Mouse (Mus musculus) lung, embryonic 16.5 days (tissue): ENCODE measurements around the gene Setdb1. TPM values are rescaled to one million over a fixed set of nuclear protein-coding genes. Genes with fewer than 3 reads are reported as not detected.
A peak's percentile ranks its signal among the peaks of the same experiment; 100 is the strongest.

Experiments
- ATAC-seq: fragments of 200-750 bp; cut with Nextera tagmentation; 2 replicates; pipeline ENCODE4 v1.8.0; 2017; ENCODE audit warnings: low read depth, mild to moderate bottlenecking, moderate library complexity
- H3K27ac ChIP-seq: fragments of 300-500 bp; sonication (generic); 2 replicates; pipeline ENCODE4 v1.5.1; 2014; ENCODE audit warnings: mild to moderate bottlenecking, control low read depth, low read length
- H3K27me3 ChIP-seq: fragments of 300-500 bp; sonication (generic); 2 replicates; pipeline ENCODE4 v1.6.1; 2014; ENCODE audit warnings: low read depth, low read length, mixed read lengths; ENCODE audit not compliant: control insufficient read depth, insufficient read depth
- H3K36me3 ChIP-seq: fragments of 300-500 bp; sonication (generic); 2 replicates; pipeline ENCODE4 v1.6.1; 2014; ENCODE audit warnings: low read length; ENCODE audit not compliant: control insufficient read depth, insufficient read depth
- H3K4me1 ChIP-seq: fragments of 300-500 bp; sonication (generic); replicated peaks from 2 replicates; pipeline ENCODE4 v1.6.1; 2014; ENCODE audit warnings: low read length, mixed read lengths; ENCODE audit not compliant: control insufficient read depth, insufficient read depth
- H3K4me2 ChIP-seq: fragments of 300-500 bp; sonication (generic); 2 replicates; pipeline ENCODE4 v1.6.1; 2014; ENCODE audit warnings: low read depth, low read length, control low read depth
- H3K4me3 ChIP-seq: fragments of 300-500 bp; sonication (generic); 2 replicates; pipeline ENCODE4 v1.5.1; 2014; ENCODE audit warnings: mild to moderate bottlenecking, low read length, control low read depth
- H3K9ac ChIP-seq: fragments of 300-500 bp; sonication (generic); 2 replicates; pipeline ENCODE4 v1.6.1; 2014; ENCODE audit warnings: low read length, control low read depth
- H3K9me3 ChIP-seq: fragments of 300-500 bp; sonication (generic); 2 replicates; pipeline ENCODE4 v1.6.1; 2016; ENCODE audit warnings: low read length; ENCODE audit not compliant: control insufficient read depth
- WGBS: fragments of 180-500 bp; shearing (Covaris S2); extraction: QIAGEN DNeasy Blood & Tissue Kit; methylation state at CpG from one replicate; pipeline ENCODE4 v1.1.7; 2014; 5-methylcytosine and 5-hydroxymethylcytosine counted together
- polyA plus RNA-seq: library from polyadenylated mRNA; unstranded; fragments of >200 nt; fragmentation: Nextera tagmentation; extraction: Ambion mirVana; gene quantifications from 2 replicates; pipeline ENCODE4 v1.2.1, GENCODE M21; 2015

The Setdb1 gene
- polyA plus RNA-seq, 1 experiment from 2014 or later, result 38.4 TPM

- H3K4me1 ChIP-seq, result peaks cover 9% of the 10 kb centered on the region
- no peak overlapping the region for H3K4me3 ChIP-seq
- no peak for ATAC-seq
- WGBS, result 84% methylated on average over 3 of the region's 3 CpGs
- H3K27ac ChIP-seq, result no peak overlapping the region
- H3K9me3 ChIP-seq, result no peaks in the 10 kb centered on the region
- H3K36me3 ChIP-seq, result peaks cover 63% of the 10 kb centered on the region
- no peaks in the 10 kb centered on the region for H3K27me3 ChIP-seq
- H3K4me2 ChIP-seq, result no peak overlapping the region
- H3K9ac ChIP-seq, result no peak overlapping the region
Measured at GRCm38 (mm10) chr3:95323429-95323828, 33.6 kb downstream of the Setdb1 start.

- no peaks in the 10 kb centered on the region for H3K27me3 ChIP-seq
- no peaks in the 10 kb centered on the region for H3K9me3 ChIP-seq
- H3K4me1 ChIP-seq, result peaks cover 28% of the 10 kb centered on the region
- no peak overlapping the region for H3K4me2 ChIP-seq
- 60% methylated on average over 12 of the region's 12 CpGs for WGBS
- peaks cover 42% of the 10 kb centered on the region for H3K36me3 ChIP-seq
- H3K27ac ChIP-seq, result no peak overlapping the region
- H3K4me3 ChIP-seq, result no peak overlapping the region
- no peak overlapping the region for H3K9ac ChIP-seq
- no peak for ATAC-seq
Measured at GRCm38 (mm10) chr3:95319701-95320625, 37.0 kb downstream of the Setdb1 start.

DNA sequence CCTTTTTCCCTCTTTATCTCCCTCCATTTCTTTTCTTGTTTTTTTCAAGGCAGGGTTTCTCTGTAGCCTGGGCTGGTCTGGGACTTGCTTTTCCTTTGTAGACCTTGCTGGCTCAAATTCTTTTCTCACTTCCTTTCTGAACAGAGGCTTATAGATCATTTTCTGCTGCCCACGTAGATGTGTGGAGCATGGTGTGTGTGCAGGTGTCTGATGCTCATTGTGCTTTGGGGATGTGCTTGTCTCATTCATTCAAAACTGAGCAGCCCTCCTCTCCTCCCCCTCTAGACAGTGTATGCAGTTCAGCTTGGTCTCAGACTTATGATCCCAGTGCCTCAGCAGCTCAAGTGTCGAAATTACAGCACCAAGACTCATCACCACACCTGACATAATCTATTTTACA is 37.9 kb downstream of the Setdb1 start:
- Histone ChIP-seq H3K27ac (peak overlapping the region; percentile 80), H3K4me2 (peak overlapping the region; percentile 39; the same call in 1 of the 2 replicates), H3K9ac (no peak overlapping the region), H3K36me3 (peaks cover 34% of the 10 kb centered on the region), H3K9me3 (no peaks in the 10 kb centered on the region), H3K27me3 (no peaks in the 10 kb centered on the region), H3K4me1 (peaks cover 32% of the 10 kb centered on the region), H3K4me3 (no peak overlapping the region)
- ATAC-seq, result no peak
- WGBS, result 39% methylated on average over 2 of the region's 2 CpGs

DNA sequence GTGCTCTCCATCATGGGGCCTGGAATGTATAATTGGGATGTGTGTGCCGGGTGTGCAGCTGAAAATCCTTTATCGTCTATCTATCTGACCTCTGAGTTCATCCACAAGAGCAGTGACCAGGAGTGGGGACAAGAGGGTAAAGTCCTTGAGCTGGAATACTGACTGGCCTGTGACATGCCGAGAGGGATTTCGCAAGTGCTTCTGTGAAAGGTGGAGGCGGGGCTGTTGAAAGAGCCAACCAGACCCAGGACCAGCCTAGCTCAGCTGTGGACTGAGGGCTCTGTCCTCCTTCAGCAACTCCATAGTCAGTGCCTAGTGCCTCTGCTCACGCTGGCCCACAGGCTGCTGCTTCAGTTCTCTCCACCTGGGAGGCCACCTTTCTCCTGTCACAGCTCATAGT is 38.5 kb downstream of the Setdb1 start:
- 0 out of 2 replicates have a peak overlapping the region, but pooled peaks have one; percentile 47 for H3K9ac ChIP-seq
- ATAC-seq, result peak; percentile 34

DNA sequence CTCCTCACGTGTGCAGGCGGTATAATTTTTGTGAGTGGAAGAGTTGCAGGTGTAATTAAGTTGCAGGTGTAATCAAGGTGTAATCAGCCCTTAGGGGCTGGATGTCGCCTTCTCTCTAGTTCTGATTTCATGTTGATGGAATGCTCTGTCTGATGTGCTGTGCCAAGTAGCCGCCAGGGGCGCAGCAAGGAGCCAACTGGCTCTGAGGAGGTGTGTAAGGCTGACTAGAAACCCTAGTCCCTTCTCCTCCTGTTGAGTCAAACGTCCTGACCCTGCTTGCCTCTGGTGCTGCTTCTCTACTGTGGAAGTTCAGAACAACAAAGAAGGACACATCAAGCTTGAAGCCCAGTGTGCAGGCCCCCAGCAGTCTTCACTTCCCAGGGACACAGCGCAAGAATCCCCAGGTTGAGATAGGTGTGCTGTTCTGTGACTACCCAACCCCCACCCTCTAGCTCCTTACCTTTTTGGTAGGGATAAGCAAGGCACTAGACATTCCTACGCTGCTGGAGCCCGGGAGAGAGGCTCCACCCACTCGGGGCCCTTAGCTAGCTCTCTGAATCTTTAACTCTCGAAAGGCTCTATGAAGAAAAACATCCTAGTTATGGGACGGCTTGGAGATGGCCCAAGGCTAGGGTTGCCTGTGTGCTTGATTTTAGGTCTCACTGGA is 39.5 kb downstream of the Setdb1 start:
- Histone ChIP-seq H3K4me1 (peaks cover 32% of the 10 kb centered on the region), H3K27ac (peak overlapping the region; percentile 89), H3K4me3 (peak overlapping the region; percentile 15), H3K4me2 (peak overlapping the region; percentile 31), H3K36me3 (peaks cover 23% of the 10 kb centered on the region), H3K9me3 (no peaks in the 10 kb centered on the region), H3K9ac (peak overlapping the region; percentile 57), H3K27me3 (no peaks in the 10 kb centered on the region)
- peak; percentile 58 for ATAC-seq
- WGBS, result 13% methylated on average over 12 of the region's 12 CpGs

More for the DNA sequence above, 38.5 kb downstream of the Setdb1 start:
- Histone ChIP-seq H3K4me2 (peak overlapping the region; percentile 39), H3K36me3 (peaks cover 30% of the 10 kb centered on the region), H3K27ac (peak overlapping the region; percentile 89), H3K27me3 (no peaks in the 10 kb centered on the region), H3K4me3 (0 out of 2 replicates have a peak overlapping the region, but pooled peaks have one; percentile 10), H3K9me3 (no peaks in the 10 kb centered on the region), H3K4me1 (peaks cover 32% of the 10 kb centered on the region)
- WGBS, result 28% methylated on average over 6 of the region's 6 CpGs

DNA sequence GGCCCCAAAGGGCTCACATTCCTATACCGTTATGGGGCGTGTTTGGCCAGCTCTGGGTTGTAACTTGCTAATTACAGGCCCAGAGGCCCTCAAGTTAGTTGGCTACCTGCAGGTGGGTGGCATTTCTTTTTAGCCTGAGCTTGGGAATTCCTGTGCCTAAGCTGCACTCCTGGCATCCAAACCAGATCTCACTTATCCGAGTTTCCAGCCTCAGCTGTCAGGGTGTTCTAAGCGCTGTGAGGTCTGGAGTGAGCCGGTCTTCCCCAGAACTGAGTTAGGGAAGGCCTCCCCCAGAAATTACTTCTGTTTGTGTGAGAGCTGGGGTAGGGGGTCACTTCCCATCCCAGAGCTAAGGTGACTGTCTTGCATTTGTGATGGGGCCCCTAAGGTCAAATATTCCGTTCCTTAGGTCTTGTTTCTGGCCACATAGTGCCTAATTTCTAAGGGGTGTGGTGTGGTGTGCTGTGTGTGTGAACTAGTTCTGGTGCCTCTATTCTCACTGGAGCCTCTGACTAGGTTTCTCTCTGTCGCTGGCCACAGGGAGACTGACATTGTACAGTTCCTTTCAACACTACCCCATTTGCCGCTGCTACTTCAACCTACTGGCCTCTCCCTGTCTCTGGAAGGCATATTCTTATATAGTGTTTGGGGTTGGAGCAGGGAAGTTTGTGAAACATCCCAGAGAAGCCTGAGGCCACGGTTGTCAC is 41.0 kb downstream of the Setdb1 start:
- peak overlapping the region; percentile 99 for H3K9ac ChIP-seq
- peak overlapping the region; percentile 94 for H3K27ac ChIP-seq
- peak overlapping the region; percentile 92 for H3K4me3 ChIP-seq
- peaks cover 9% of the 10 kb centered on the region; the same call in 1 of the 2 replicates for H3K36me3 ChIP-seq
- H3K4me2 ChIP-seq, result peak overlapping the region; percentile 69
- ATAC-seq, result no peak
- H3K9me3 ChIP-seq, result no peaks in the 10 kb centered on the region
- peaks cover 32% of the 10 kb centered on the region for H3K4me1 ChIP-seq
- WGBS, result 11% methylated on average over 9 of the region's 9 CpGs
- no peaks in the 10 kb centered on the region for H3K27me3 ChIP-seq

GRCm38 (mm10) chr3:95315094-95315843 is 41.7 kb downstream of the Setdb1 start:
- 0 out of 2 replicates have a peak, but pooled peaks cover 2% of the 10 kb centered on the region for H3K36me3 ChIP-seq
- H3K9ac ChIP-seq, result peak overlapping the region; percentile 99
- peak overlapping the region; percentile 69 for H3K4me2 ChIP-seq
- H3K4me1 ChIP-seq, result peaks cover 32% of the 10 kb centered on the region
- H3K27ac ChIP-seq, result peak overlapping the region; percentile 94
- WGBS, result 0% methylated on average over 71 of the region's 71 CpGs
- peak; percentile 94 for ATAC-seq
- H3K27me3 ChIP-seq, result no peaks in the 10 kb centered on the region
- H3K9me3 ChIP-seq, result no peaks in the 10 kb centered on the region
- H3K4me3 ChIP-seq, result peak overlapping the region; percentile 92

DNA sequence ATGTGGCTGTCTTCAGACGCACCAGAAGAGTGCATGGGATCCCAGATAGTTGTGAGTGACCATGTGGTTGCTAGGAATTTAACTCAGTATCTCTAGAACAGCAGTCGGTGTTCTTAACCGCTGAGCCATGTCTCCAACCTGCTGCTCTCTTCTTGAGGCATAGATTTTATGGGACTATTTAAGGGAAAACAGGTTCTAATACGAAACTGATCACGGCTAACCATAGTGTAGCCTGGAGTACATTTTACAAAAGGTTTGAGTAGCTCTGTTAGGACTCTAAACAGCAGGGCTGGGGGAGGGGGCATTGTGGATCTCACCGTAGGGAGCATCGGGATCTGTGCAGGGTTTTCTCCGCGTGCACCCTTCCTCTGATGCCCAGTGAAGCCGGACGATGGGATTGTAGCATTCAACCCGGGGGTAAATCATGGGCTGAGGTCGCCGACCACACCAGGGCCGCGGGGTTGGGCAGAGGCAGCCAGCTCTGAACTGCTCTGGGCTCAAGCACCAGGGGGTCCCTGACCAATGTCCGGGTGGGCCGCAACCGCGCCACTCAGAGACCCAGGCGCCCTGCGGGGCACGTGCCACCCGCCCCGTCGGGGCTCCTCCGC is 42.4 kb downstream of the Setdb1 start, which contains the start of gene Cers2:
Gene Cers2 (plus strand): TSS at position 306 of the 608 bp plus-strand sequence.
- ATAC-seq, result peak; percentile 1; the same call in 1 of the 2 replicates
- H3K9me3 ChIP-seq, result no peaks in the 10 kb centered on the region
- peak within 1 kb of the TSS; percentile 99 for H3K9ac ChIP-seq
- peak within 1 kb of the TSS; percentile 69 for H3K4me2 ChIP-seq
- WGBS, result 7% methylated on average over 27 of the region's 27 CpGs
- H3K27me3 ChIP-seq, result no peaks in the 10 kb centered on the region
- no peaks in the 10 kb centered on the region for H3K36me3 ChIP-seq
- H3K4me3 ChIP-seq, result peak within 1 kb of the TSS; percentile 92
- peaks cover 32% of the 10 kb centered on the region for H3K4me1 ChIP-seq
- H3K27ac ChIP-seq, result peak within 1 kb of the TSS; percentile 94
